Mouse (Mus musculus): ENCODE measurements around the gene Prkcd. TPM values are rescaled to one million over a fixed set of nuclear protein-coding genes. Genes with fewer than 3 reads are reported as not detected.
A peak's percentile ranks its signal among the peaks of the same experiment; 100 is the strongest.

Gene Prkcd
- polyA plus RNA-seq, 1 experiment, result 112 TPM

GRCm38 (mm10) chr14:30575791-30576190 is 50.2 kb downstream of the Prkcd start:
- DNase-seq (ENCODE audit: low read depth), result no peak

- no peak for DNase-seq (ENCODE audit: low read depth)
Observed at GRCm38 (mm10) chr14:30573983-30574584, 51.9 kb downstream of the Prkcd start.

- DNase-seq (ENCODE audit: low read depth), result no peak
Observed at GRCm38 (mm10) chr14:30573235-30573634, 52.8 kb downstream of the Prkcd start.

GRCm38 (mm10) chr14:30572253-30572652 is 53.8 kb downstream of the Prkcd start:
- no peak for DNase-seq (ENCODE audit: low read depth)

- DNase-seq (ENCODE audit: low read depth), result no peak
Observed at GRCm38 (mm10) chr14:30570303-30570702, 55.7 kb downstream of the Prkcd start.

- no peak for DNase-seq (ENCODE audit: low read depth)
Observed at GRCm38 (mm10) chr14:30568016-30568415, 58.0 kb downstream of the Prkcd start.

- no peak for DNase-seq (ENCODE audit: low read depth)
Observed at GRCm38 (mm10) chr14:30566317-30566716, 59.7 kb downstream of the Prkcd start.

- no peak for DNase-seq (ENCODE audit: low read depth)
Observed at GRCm38 (mm10) chr14:30564451-30564850, 61.6 kb downstream of the Prkcd start.

GRCm38 (mm10) chr14:30562343-30562742 is 63.7 kb downstream of the Prkcd start:
- DNase-seq (ENCODE audit: low read depth), result no peak

GRCm38 (mm10) chr14:30561470-30562187 is 64.4 kb downstream of the Prkcd start:
- no peak for DNase-seq (ENCODE audit: low read depth)

GRCm38 (mm10) chr14:30560803-30561389 is 65.1 kb downstream of the Prkcd start:
- no peak for DNase-seq (ENCODE audit: low read depth)

GRCm38 (mm10) chr14:30559321-30559850 is 66.6 kb downstream of the Prkcd start:
- no peak for DNase-seq (ENCODE audit: low read depth)

- DNase-seq (ENCODE audit: low read depth), result no peak
Observed at GRCm38 (mm10) chr14:30557730-30558129, 68.3 kb downstream of the Prkcd start.

GRCm38 (mm10) chr14:30556651-30557050 is 69.4 kb downstream of the Prkcd start:
- DNase-seq (ENCODE audit: low read depth), result no peak

- DNase-seq (ENCODE audit: low read depth), result peak; percentile 81
Observed at GRCm38 (mm10) chr14:30553185-30553584, 72.8 kb downstream of the Prkcd start.

GRCm38 (mm10) chr14:30551981-30552380 is 74.0 kb downstream of the Prkcd start:
- no peak for DNase-seq (ENCODE audit: low read depth)

- DNase-seq (ENCODE audit: low read depth), result no peak
Observed at GRCm38 (mm10) chr14:30551509-30551908, 74.5 kb downstream of the Prkcd start.

- DNase-seq (ENCODE audit: low read depth), result no peak
Observed at GRCm38 (mm10) chr14:30550232-30551070, 75.6 kb downstream of the Prkcd start.

GRCm38 (mm10) chr14:30549777-30550149 is 76.2 kb downstream of the Prkcd start:
- DNase-seq (ENCODE audit: low read depth), result no peak

- DNase-seq (ENCODE audit: low read depth), result no peak
Observed at GRCm38 (mm10) chr14:30548965-30549776, 76.8 kb downstream of the Prkcd start.

GRCm38 (mm10) chr14:30548131-30548720 is 77.8 kb downstream of the Prkcd start, which contains the start of gene Tkt:
Gene Tkt (plus strand): TSS chr14:30548359.
- no peak for DNase-seq (ENCODE audit: low read depth)

Measured in gonadal fat pad, adult 2 months (tissue).